Mouse (Mus musculus): ENCODE results near the gene Arl15. TPM values are rescaled to one million over a fixed set of nuclear protein-coding genes. Genes with fewer than 3 reads are reported as not detected.

Arl15 gene
- polyA plus RNA-seq, 1 experiment from 2014 or later = 10.1 TPM

DNA sequence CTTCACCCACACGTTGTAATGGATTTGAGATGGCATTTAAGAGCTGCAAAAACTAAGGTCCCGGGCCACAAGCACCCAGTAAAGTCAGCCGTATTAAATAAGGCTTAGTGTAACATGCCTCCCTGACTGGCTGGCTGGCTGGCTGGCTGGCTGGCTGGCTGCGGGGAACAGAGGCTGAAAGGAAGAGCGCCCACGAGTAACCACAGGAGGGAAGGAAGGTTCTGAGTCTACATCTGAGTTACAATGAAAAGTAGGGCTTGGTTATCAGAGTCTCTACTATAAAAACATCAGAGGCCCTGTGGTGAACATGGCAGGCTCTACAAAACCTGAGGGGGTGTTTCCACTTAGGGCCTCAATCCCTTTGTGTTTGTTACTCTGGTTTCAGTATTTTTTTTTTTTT is 395.1 kb downstream of the Arl15 start:
- no peak overlapping the region for H3K4me2 ChIP-seq (replicated peaks; ENCODE audit: low read depth, low read length)
- TF ChIP-seq CTCF (IDR thresholded peaks at IDR 0.05) (no peak), EP300 (IDR thresholded peaks at IDR 0.05) (no peak)
- H3K4me1 ChIP-seq (ENCODE audit: insufficient read depth, low read depth, low read length) = no peaks in the 10 kb centered on the region
- H3K27me3 ChIP-seq (replicated peaks; ENCODE audit: insufficient read depth, low read length) = no peaks in the 10 kb centered on the region
- WGBS = 90% methylated on average over 6 of the region's 6 CpGs
- no peaks in the 10 kb centered on the region for H3K36me3 ChIP-seq (ENCODE audit: insufficient read depth, low read length)
- H3K9me3 ChIP-seq (ENCODE audit: low read length) = no peaks in the 10 kb centered on the region
- no peak overlapping the region for H3K9ac ChIP-seq (replicated peaks; ENCODE audit: low read depth)
- DNase-seq (ENCODE audit: low spot score) (no peak), ATAC-seq (no peak)
- H3K4me3 ChIP-seq (ENCODE audit: low read depth, low read length) = no peak overlapping the region
- no peak overlapping the region for H3K27ac ChIP-seq (ENCODE audit: low read length)

DNA sequence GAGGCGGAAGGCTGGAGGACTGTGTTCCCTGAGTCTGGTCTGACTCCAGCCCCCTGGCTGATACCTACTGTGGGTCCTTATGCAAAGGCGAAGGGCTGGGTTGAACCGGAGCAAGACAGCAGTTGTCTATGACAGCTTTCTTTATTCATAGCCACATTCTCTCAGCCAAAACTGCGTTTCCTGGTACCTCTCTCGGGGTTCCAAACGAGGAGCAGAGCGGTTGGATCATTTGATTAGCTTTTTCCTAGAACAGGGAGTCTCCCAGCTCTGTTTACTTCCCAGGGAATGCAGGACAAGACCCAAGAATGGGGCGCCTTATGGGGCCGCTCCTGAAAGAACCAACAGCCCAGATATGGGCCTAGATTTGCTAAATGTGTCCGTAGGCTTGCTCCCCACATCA is 396.6 kb downstream of the Arl15 start:
- H3K4me1 ChIP-seq (ENCODE audit: insufficient read depth, low read depth, low read length) = no peaks in the 10 kb centered on the region
- H3K36me3 ChIP-seq (ENCODE audit: insufficient read depth, low read length) = no peaks in the 10 kb centered on the region
- H3K9ac ChIP-seq (replicated peaks; ENCODE audit: low read depth) = no peak overlapping the region
- peak; percentile 37 for ATAC-seq
- 75% methylated on average over 10 of the region's 10 CpGs for WGBS
- H3K27me3 ChIP-seq (replicated peaks; ENCODE audit: insufficient read depth, low read length) = no peaks in the 10 kb centered on the region
- no peaks in the 10 kb centered on the region for H3K9me3 ChIP-seq (ENCODE audit: low read length)
- H3K4me3 ChIP-seq (ENCODE audit: low read depth, low read length) = no peak overlapping the region
- no peak overlapping the region for H3K27ac ChIP-seq (ENCODE audit: low read length)
- no peak for TF ChIP-seq EP300 (IDR thresholded peaks at IDR 0.05)
- no peak overlapping the region for H3K4me2 ChIP-seq (replicated peaks; ENCODE audit: low read depth, low read length)
- DNase-seq (ENCODE audit: low spot score) = peak; percentile 23

DNA sequence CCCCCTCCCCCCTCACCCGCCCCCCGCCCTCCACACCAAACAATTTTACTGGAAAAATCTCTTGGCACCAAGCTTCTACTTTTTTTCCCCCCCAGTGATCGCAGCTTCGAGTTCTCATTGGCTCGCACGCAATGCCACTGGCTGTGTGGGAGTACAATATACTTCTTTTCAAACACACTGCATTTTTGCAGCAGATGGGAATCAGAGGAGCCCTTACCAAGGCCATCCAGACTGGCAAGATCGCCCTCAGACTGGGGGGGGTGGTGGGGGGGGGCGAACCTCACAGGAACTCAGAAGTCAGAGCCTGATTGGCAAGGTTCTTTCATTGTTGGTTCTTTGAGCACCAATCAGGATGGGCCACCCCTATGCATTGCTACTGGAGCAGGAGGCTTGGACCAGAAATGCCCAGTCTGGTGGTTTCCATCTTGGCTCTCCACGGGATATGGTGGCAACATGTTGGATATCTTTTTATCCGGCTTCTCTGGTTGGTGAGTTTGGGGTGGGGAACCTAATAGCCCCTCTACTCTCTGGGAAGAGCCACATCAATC is 404.0 kb downstream of the Arl15 start:
- DNase-seq (ENCODE audit: low spot score) = no peak
- no peaks in the 10 kb centered on the region for H3K36me3 ChIP-seq (ENCODE audit: insufficient read depth, low read length)
- no peaks in the 10 kb centered on the region for H3K4me1 ChIP-seq (ENCODE audit: insufficient read depth, low read depth, low read length)
- H3K4me3 ChIP-seq (ENCODE audit: low read depth, low read length) = no peak overlapping the region
- no peak overlapping the region for H3K4me2 ChIP-seq (replicated peaks; ENCODE audit: low read depth, low read length)
- no peak for ATAC-seq
- H3K9me3 ChIP-seq (ENCODE audit: low read length) = no peaks in the 10 kb centered on the region
- no peak overlapping the region for H3K9ac ChIP-seq (replicated peaks; ENCODE audit: low read depth)
- no peak for TF ChIP-seq CTCF (IDR thresholded peaks at IDR 0.05)
- no peak for TF ChIP-seq EP300 (IDR thresholded peaks at IDR 0.05)
- H3K27ac ChIP-seq (ENCODE audit: low read length) = no peak overlapping the region
- no peaks in the 10 kb centered on the region for H3K27me3 ChIP-seq (replicated peaks; ENCODE audit: insufficient read depth, low read length)
- WGBS = 82% methylated on average over 10 of the region's 10 CpGs

DNA sequence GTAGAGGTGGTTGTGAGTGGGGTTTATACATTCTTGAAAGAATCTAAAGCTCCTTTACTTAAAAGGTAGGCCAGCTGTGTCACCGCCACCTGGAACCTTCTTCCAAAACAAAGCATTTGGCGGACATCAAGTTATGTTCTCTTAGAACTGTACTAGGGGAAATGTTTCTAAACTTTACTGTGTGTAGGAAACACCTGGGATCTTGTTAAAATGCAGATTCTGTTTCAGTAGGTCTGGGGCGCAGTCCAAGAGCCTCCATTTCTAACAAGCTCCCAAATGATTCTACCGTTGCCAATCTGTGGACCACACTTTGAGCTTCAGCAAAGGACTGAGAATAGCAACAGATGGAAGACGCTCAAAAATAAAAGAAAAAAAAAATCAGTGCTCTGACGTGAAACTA is 405.4 kb downstream of the Arl15 start:
- H3K4me1 ChIP-seq (ENCODE audit: insufficient read depth, low read depth, low read length) = no peaks in the 10 kb centered on the region
- H3K27me3 ChIP-seq (replicated peaks; ENCODE audit: insufficient read depth, low read length) = no peaks in the 10 kb centered on the region
- no peak overlapping the region for H3K9ac ChIP-seq (replicated peaks; ENCODE audit: low read depth)
- no peak overlapping the region for H3K4me2 ChIP-seq (replicated peaks; ENCODE audit: low read depth, low read length)
- DNase-seq (ENCODE audit: low spot score) (no peak), ATAC-seq (no peak)
- no peaks in the 10 kb centered on the region for H3K9me3 ChIP-seq (ENCODE audit: low read length)
- 88% methylated on average over 6 of the region's 6 CpGs for WGBS
- TF ChIP-seq EP300 (IDR thresholded peaks at IDR 0.05) = no peak
- TF ChIP-seq CTCF (IDR thresholded peaks at IDR 0.05) = no peak
- H3K4me3 ChIP-seq (ENCODE audit: low read depth, low read length) = no peak overlapping the region
- no peaks in the 10 kb centered on the region for H3K36me3 ChIP-seq (ENCODE audit: insufficient read depth, low read length)
- H3K27ac ChIP-seq (ENCODE audit: low read length) = no peak overlapping the region

DNA sequence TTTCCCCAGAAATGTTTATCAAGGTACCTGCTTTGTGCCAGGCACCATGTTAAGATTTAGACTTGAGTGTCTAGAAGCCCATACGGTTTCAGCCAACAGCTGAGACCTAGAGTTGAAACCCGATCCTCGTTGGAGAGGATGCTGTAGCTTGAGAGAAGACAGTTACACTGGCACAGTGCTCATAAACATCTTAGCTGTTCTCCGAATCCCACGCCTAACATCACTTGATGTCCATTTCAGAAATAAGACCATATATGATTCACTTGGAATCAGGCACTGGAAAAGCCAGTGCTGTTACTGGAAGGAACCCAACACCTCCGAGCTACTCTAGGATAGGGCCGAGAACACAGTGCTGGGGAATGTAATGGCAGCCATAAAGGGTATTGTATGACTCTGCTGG is 406.2 kb downstream of the Arl15 start:
- no peak for TF ChIP-seq EP300 (IDR thresholded peaks at IDR 0.05)
- TF ChIP-seq CTCF (IDR thresholded peaks at IDR 0.05) = no peak
- Histone ChIP-seq H3K9ac (replicated peaks; ENCODE audit: low read depth) (no peak overlapping the region), H3K4me1 (ENCODE audit: insufficient read depth, low read depth, low read length) (no peaks in the 10 kb centered on the region), H3K4me2 (replicated peaks; ENCODE audit: low read depth, low read length) (no peak overlapping the region), H3K36me3 (ENCODE audit: insufficient read depth, low read length) (no peaks in the 10 kb centered on the region), H3K9me3 (ENCODE audit: low read length) (no peaks in the 10 kb centered on the region), H3K27me3 (replicated peaks; ENCODE audit: insufficient read depth, low read length) (no peaks in the 10 kb centered on the region), H3K27ac (ENCODE audit: low read length) (no peak overlapping the region), H3K4me3 (ENCODE audit: low read depth, low read length) (no peak overlapping the region)
- ATAC-seq (no peak), DNase-seq (ENCODE audit: low spot score) (no peak)
- 70% methylated on average over 7 of the region's 7 CpGs for WGBS

DNA sequence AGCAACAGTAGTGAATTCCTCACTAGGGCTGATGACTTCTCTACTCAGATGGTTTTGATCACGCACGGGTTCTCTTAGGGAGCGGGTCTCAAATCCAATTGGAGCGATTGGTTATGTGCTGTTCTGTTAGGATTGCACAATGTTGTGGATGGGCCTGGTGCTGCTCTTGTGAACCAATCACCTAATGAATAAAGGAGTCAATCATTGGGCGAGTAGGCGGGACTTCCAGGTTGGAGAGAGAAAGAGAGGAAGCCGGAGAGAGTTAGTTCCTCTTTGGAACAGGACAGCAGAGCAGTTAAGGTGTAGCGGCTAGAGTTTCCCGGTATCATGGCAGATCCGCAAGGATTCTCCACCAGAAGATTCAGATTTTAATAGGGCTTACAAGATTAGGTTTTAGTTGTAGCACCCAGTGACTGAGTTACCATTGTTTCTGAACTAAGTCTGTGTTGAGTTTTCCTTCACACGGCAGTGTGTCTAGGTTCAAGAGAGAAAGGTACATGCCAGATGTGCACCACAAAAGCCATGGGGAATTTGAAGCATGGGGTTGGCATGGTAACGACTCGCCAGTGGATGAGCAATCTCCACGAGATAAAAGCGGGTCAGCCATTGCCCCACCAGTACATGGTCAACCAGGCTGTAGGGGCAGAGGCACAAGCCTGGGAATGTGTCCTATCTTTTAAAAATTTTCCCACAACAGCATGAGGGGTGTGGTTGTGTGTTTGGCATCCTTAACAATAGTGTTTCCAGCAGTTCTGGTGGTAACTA is 408.7 kb downstream of the Arl15 start:
- TF ChIP-seq CTCF (IDR thresholded peaks at IDR 0.05) (no peak), EP300 (IDR thresholded peaks at IDR 0.05) (no peak)
- Histone ChIP-seq H3K27me3 (replicated peaks; ENCODE audit: insufficient read depth, low read length) (no peaks in the 10 kb centered on the region), H3K9me3 (ENCODE audit: low read length) (no peaks in the 10 kb centered on the region), H3K4me3 (ENCODE audit: low read depth, low read length) (no peak overlapping the region), H3K36me3 (ENCODE audit: insufficient read depth, low read length) (no peaks in the 10 kb centered on the region), H3K4me1 (ENCODE audit: insufficient read depth, low read depth, low read length) (no peaks in the 10 kb centered on the region), H3K9ac (replicated peaks; ENCODE audit: low read depth) (no peak overlapping the region), H3K27ac (ENCODE audit: low read length) (no peak overlapping the region), H3K4me2 (replicated peaks; ENCODE audit: low read depth, low read length) (no peak overlapping the region)
- DNase-seq (ENCODE audit: low spot score) (no peak), ATAC-seq (no peak)
- 87% methylated on average over 15 of the region's 15 CpGs for WGBS

Other genes with a start within 250 kb of the Arl15 start
- 18.1 and 22.0 TPM in 2 replicates for gene Snx18, start 175.9 kb upstream of the Arl15 start, polyA plus RNA-seq (2015; fragmentation: Nextera tagmentation; extraction: Ambion mirVana)
- 0.62 and 0.96 TPM in 2 replicates for gene Hspb3, start 130.8 kb upstream of the Arl15 start, polyA plus RNA-seq (2015; fragmentation: Nextera tagmentation; extraction: Ambion mirVana)